Mouse (Mus musculus) intestine, embryonic 14.5 days (tissue): ENCODE measurements around the gene Kitl. TPM values are rescaled to one million over a fixed set of nuclear protein-coding genes. Genes with fewer than 3 reads are reported as not detected.
A peak's percentile ranks its signal among the peaks of the same experiment; 100 is the strongest.

Experiments used
- ATAC-seq: fragments of 200-750 bp; cut with Nextera tagmentation; replicated peaks from 2 replicates; pipeline ENCODE4 v1.8.0; 2017; ENCODE audit warnings: low read depth, moderate number of reproducible peaks, moderate TSS enrichment, moderate library complexity; ENCODE audit not compliant: low FRiP score, low TSS enrichment
- DNase-seq: peaks from one replicate; pipeline ENCODE4 v3.0.0-alpha.2; 2018; ENCODE audit warnings: low spot score
- H3K27ac ChIP-seq: fragments of 300-500 bp; sonication (generic); 2 replicates; pipeline ENCODE4 v1.5.1; 2014; ENCODE audit warnings: low read depth, mild to moderate bottlenecking, control low read depth
- H3K27me3 ChIP-seq: fragments of 300-500 bp; sonication (generic); replicated peaks from 2 replicates; pipeline ENCODE4 v1.6.1; 2014; ENCODE audit warnings: low read length, control low read depth; ENCODE audit not compliant: control insufficient read depth, insufficient read depth
- H3K36me3 ChIP-seq: fragments of 300-500 bp; sonication (generic); 2 replicates; pipeline ENCODE4 v1.6.1; 2014; ENCODE audit warnings: low read length, control low read depth; ENCODE audit not compliant: control insufficient read depth, insufficient read depth
- H3K4me1 ChIP-seq: fragments of 300-500 bp; sonication (generic); replicated peaks from 2 replicates; pipeline ENCODE4 v1.6.1; 2014; ENCODE audit warnings: low read length, control low read depth, mixed read lengths; ENCODE audit not compliant: control insufficient read depth, insufficient read depth
- H3K4me2 ChIP-seq: fragments of 300-500 bp; sonication (generic); 2 replicates; pipeline ENCODE4 v1.6.1; 2014; ENCODE audit warnings: low read length
- H3K4me3 ChIP-seq: fragments of 300-500 bp; sonication (generic); 2 replicates; pipeline ENCODE4 v1.5.1; 2014; ENCODE audit warnings: low read depth, low read length, control low read depth, mixed read lengths
- H3K9ac ChIP-seq: fragments of 300-500 bp; sonication (generic); 2 replicates; pipeline ENCODE4 v1.6.1; 2014; ENCODE audit warnings: mild to moderate bottlenecking, low read length
- H3K9me3 ChIP-seq: fragments of 300-500 bp; sonication (generic); 2 replicates; pipeline ENCODE4 v1.6.1; 2016; ENCODE audit warnings: low read length, control low read depth; ENCODE audit not compliant: control insufficient read depth
- WGBS: fragments of 180-500 bp; shearing (Covaris S2); extraction: QIAGEN DNeasy Blood & Tissue Kit; methylation state at CpG from one replicate; pipeline ENCODE4 v1.1.7; 2014; 5-methylcytosine and 5-hydroxymethylcytosine counted together
- polyA plus RNA-seq: library from polyadenylated mRNA; unstranded; fragments of >200 nt; fragmentation: Nextera tagmentation; extraction: Ambion mirVana; gene quantifications from 2 replicates; pipeline ENCODE4 v1.2.1, GENCODE M21; 2014

Gene Kitl
- polyA plus RNA-seq: 38.5 and 40.2 TPM in 2 replicates

- no peaks in the 10 kb centered on the region for H3K9me3 ChIP-seq
- H3K4me1 ChIP-seq: peaks cover 22% of the 10 kb centered on the region
- DNase-seq (peak; percentile 94), ATAC-seq (peak; percentile 88)
- no peaks in the 10 kb centered on the region for H3K36me3 ChIP-seq
- peak within 1 kb of the TSS; percentile 82 for H3K4me2 ChIP-seq
- peak within 1 kb of the TSS; percentile 87 for H3K27ac ChIP-seq
- H3K4me3 ChIP-seq: peak within 1 kb of the TSS; percentile 87
- H3K27me3 ChIP-seq: no peaks in the 10 kb centered on the region
- H3K9ac ChIP-seq: peak within 1 kb of the TSS; percentile 72
- WGBS: under 1% methylated on average over 70 of the region's 70 CpGs
Observed at GRCm38 (mm10) chr10:100015370-100016325, at the start of gene Kitl. TSS of gene Kitl (plus strand) at chr10:100015630.

GRCm38 (mm10) chr10:99972866-99973265 is 42.6 kb upstream of the Kitl start:
- no peak for DNase-seq
- WGBS: 51% methylated on average over 8 of the region's 8 CpGs
- Histone ChIP-seq H3K4me3 (no peak overlapping the region), H3K4me2 (no peak overlapping the region), H3K9me3 (no peaks in the 10 kb centered on the region), H3K4me1 (no peaks in the 10 kb centered on the region), H3K27ac (no peak overlapping the region), H3K9ac (no peak overlapping the region), H3K27me3 (no peaks in the 10 kb centered on the region), H3K36me3 (no peaks in the 10 kb centered on the region)
- no peak for ATAC-seq

- Histone ChIP-seq H3K4me1 (no peaks in the 10 kb centered on the region), H3K36me3 (no peaks in the 10 kb centered on the region), H3K9ac (no peak overlapping the region), H3K4me3 (no peak overlapping the region), H3K27me3 (no peaks in the 10 kb centered on the region), H3K4me2 (no peak overlapping the region), H3K27ac (no peak overlapping the region), H3K9me3 (no peaks in the 10 kb centered on the region)
- ATAC-seq (no peak), DNase-seq (no peak)
- 72% methylated on average over 3 of the region's 3 CpGs for WGBS
Observed at GRCm38 (mm10) chr10:99980096-99980495, 35.3 kb upstream of the Kitl start.

- ATAC-seq (no peak), DNase-seq (no peak)
- H3K36me3 ChIP-seq: no peaks in the 10 kb centered on the region
- 55% methylated on average over 2 of the region's 2 CpGs for WGBS
- no peak overlapping the region for H3K9ac ChIP-seq
- no peaks in the 10 kb centered on the region for H3K27me3 ChIP-seq
- no peak overlapping the region for H3K4me2 ChIP-seq
- H3K4me1 ChIP-seq: no peaks in the 10 kb centered on the region
- H3K27ac ChIP-seq: no peak overlapping the region
- no peak overlapping the region for H3K4me3 ChIP-seq
- H3K9me3 ChIP-seq: no peaks in the 10 kb centered on the region
Observed at GRCm38 (mm10) chr10:99980916-99981315, 34.5 kb upstream of the Kitl start.

- Histone ChIP-seq H3K27me3 (no peaks in the 10 kb centered on the region), H3K27ac (no peak overlapping the region), H3K4me3 (no peak overlapping the region), H3K4me1 (no peaks in the 10 kb centered on the region), H3K9me3 (no peaks in the 10 kb centered on the region), H3K36me3 (no peaks in the 10 kb centered on the region), H3K9ac (no peak overlapping the region), H3K4me2 (no peak overlapping the region)
- ATAC-seq (no peak), DNase-seq (no peak)
- WGBS: 85% methylated on average over 5 of the region's 5 CpGs
Observed at GRCm38 (mm10) chr10:99981887-99982286, 33.5 kb upstream of the Kitl start.

- Histone ChIP-seq H3K9me3 (no peaks in the 10 kb centered on the region), H3K4me2 (no peak overlapping the region), H3K4me3 (no peak overlapping the region), H3K9ac (no peak overlapping the region), H3K36me3 (no peaks in the 10 kb centered on the region), H3K4me1 (no peaks in the 10 kb centered on the region), H3K27ac (no peak overlapping the region), H3K27me3 (no peaks in the 10 kb centered on the region)
- no peak for DNase-seq
- WGBS: 59% methylated on average over 8 of the region's 8 CpGs
- no peak for ATAC-seq
Observed at GRCm38 (mm10) chr10:99986745-99987144, 28.7 kb upstream of the Kitl start.

GRCm38 (mm10) chr10:99989758-99990157 is 25.7 kb upstream of the Kitl start:
- no peak for ATAC-seq
- H3K27ac ChIP-seq: no peak overlapping the region
- no peaks in the 10 kb centered on the region for H3K27me3 ChIP-seq
- DNase-seq: no peak
- no peaks in the 10 kb centered on the region for H3K9me3 ChIP-seq
- no peak overlapping the region for H3K9ac ChIP-seq
- H3K4me2 ChIP-seq: no peak overlapping the region
- no peaks in the 10 kb centered on the region for H3K36me3 ChIP-seq
- 0 out of 2 replicates have a peak, but pooled peaks cover 5% of the 10 kb centered on the region for H3K4me1 ChIP-seq
- H3K4me3 ChIP-seq: no peak overlapping the region

- Histone ChIP-seq H3K4me1 (0 out of 2 replicates have a peak, but pooled peaks cover 5% of the 10 kb centered on the region), H3K4me3 (no peak overlapping the region), H3K9me3 (no peaks in the 10 kb centered on the region), H3K9ac (no peak overlapping the region), H3K36me3 (no peaks in the 10 kb centered on the region), H3K27ac (no peak overlapping the region), H3K27me3 (no peaks in the 10 kb centered on the region), H3K4me2 (no peak overlapping the region)
- no peak for ATAC-seq
- WGBS: 24% methylated on average over 9 of the region's 9 CpGs
- DNase-seq: no peak
Observed at GRCm38 (mm10) chr10:99992121-99992520, 23.3 kb upstream of the Kitl start.

GRCm38 (mm10) chr10:100001452-100001851 is 14.0 kb upstream of the Kitl start:
- ATAC-seq (peak; percentile 66), DNase-seq (no peak)
- Histone ChIP-seq H3K36me3 (no peaks in the 10 kb centered on the region), H3K4me1 (0 out of 2 replicates have a peak, but pooled peaks cover 3% of the 10 kb centered on the region), H3K27ac (no peak overlapping the region), H3K9ac (no peak overlapping the region), H3K4me3 (no peak overlapping the region), H3K27me3 (no peaks in the 10 kb centered on the region), H3K4me2 (no peak overlapping the region), H3K9me3 (no peaks in the 10 kb centered on the region)
- 54% methylated on average over 4 of the region's 4 CpGs for WGBS
